Mouse (Mus musculus): Measurements from ENCODE around the gene Gm20604. TPM values are rescaled to one million over a fixed set of nuclear protein-coding genes. Genes with fewer than 3 reads are reported as not detected.

The Gm20604 gene
- total and polyA plus RNA-seq, 3 experiments = 2.9 to 4.2 (median 3.8) TPM

- Histone ChIP-seq H3K27ac (no peak overlapping the region), H3K4me3 (no peak overlapping the region), H3K79me2 (replicated peaks; ENCODE audit: control insufficient read depth, insufficient read depth, low read length) (no peaks in the 10 kb centered on the region; the same call in 1 of the 2 replicates), H3K9ac (ENCODE audit: low read depth, low read length) (no peak overlapping the region), H3K27me3 (ENCODE audit: control insufficient read depth, insufficient read depth, low read length) (no peaks in the 10 kb centered on the region), H3K36me3 (ENCODE audit: control insufficient read depth, insufficient read depth, low read length) (peaks cover 11% of the 10 kb centered on the region), H3K4me1 (ENCODE audit: control insufficient read depth, insufficient read depth, low read length) (peaks cover 4% of the 10 kb centered on the region)
- TF ChIP-seq POLR2A (IDR thresholded peaks at IDR 0.05; ENCODE audit: insufficient read depth, low read depth, low read length) (no peak), EP300 (IDR thresholded peaks at IDR 0.05; ENCODE audit: insufficient read depth, low read depth, low read length) (no peak), CTCF (IDR thresholded peaks at IDR 0.05) (no peak)
- intact Hi-C loops (cut with DNase I) = loop anchor here (5.0 kb wide), 2 partner anchors 35 to 135 kb away; partner anchors contain the start of gene Btbd7
- no peak for DNase-seq
- 71% methylated on average over 7 of the region's 7 CpGs for WGBS
Measured at GRCm38 (mm10) chr12:102742056-102742455, 16.4 kb downstream of the Gm20604 start.

- Histone ChIP-seq H3K9ac (ENCODE audit: low read depth, low read length) (no peak overlapping the region), H3K4me1 (ENCODE audit: control insufficient read depth, insufficient read depth, low read length) (peaks cover 4% of the 10 kb centered on the region), H3K4me3 (no peak overlapping the region), H3K36me3 (ENCODE audit: control insufficient read depth, insufficient read depth, low read length) (peaks cover 9% of the 10 kb centered on the region), H3K79me2 (replicated peaks; ENCODE audit: control insufficient read depth, insufficient read depth, low read length) (no peaks in the 10 kb centered on the region; the same call in 1 of the 2 replicates), H3K27me3 (ENCODE audit: control insufficient read depth, insufficient read depth, low read length) (no peaks in the 10 kb centered on the region), H3K27ac (no peak overlapping the region)
- TF ChIP-seq CTCF (IDR thresholded peaks at IDR 0.05) (peak; percentile 73), POLR2A (IDR thresholded peaks at IDR 0.05; ENCODE audit: insufficient read depth, low read depth, low read length) (no peak)
- intact Hi-C loops (cut with DNase I) = loop anchor here (1.0 to 5.0 kb wide), 3 partner anchors 33 to 325 kb away; partner anchors contain the start of gene Btbd7
- 63% methylated on average over 3 of the region's 3 CpGs for WGBS
- DNase-seq = no peak
Measured at GRCm38 (mm10) chr12:102740285-102740684, 18.2 kb downstream of the Gm20604 start.

GRCm38 (mm10) chr12:102739096-102739495 is 19.4 kb downstream of the Gm20604 start:
- Histone ChIP-seq H3K4me3 (no peak overlapping the region), H3K27ac (no peak overlapping the region), H3K79me2 (replicated peaks; ENCODE audit: control insufficient read depth, insufficient read depth, low read length) (no peaks in the 10 kb centered on the region), H3K4me1 (ENCODE audit: control insufficient read depth, insufficient read depth, low read length) (peaks cover 2% of the 10 kb centered on the region; the same call in 1 of the 2 replicates), H3K36me3 (ENCODE audit: control insufficient read depth, insufficient read depth, low read length) (peaks cover under 1% of the 10 kb centered on the region; the same call in 1 of the 2 replicates), H3K9ac (ENCODE audit: low read depth, low read length) (no peak overlapping the region), H3K27me3 (ENCODE audit: control insufficient read depth, insufficient read depth, low read length) (no peaks in the 10 kb centered on the region)
- WGBS = 49% methylated on average over 5 of the region's 5 CpGs
- DNase-seq = peak in 1 of 2 experiments; percentile 17
- TF ChIP-seq EP300 (IDR thresholded peaks at IDR 0.05; ENCODE audit: insufficient read depth, low read depth, low read length) = no peak
- TF ChIP-seq CTCF (IDR thresholded peaks at IDR 0.05) = no peak
- no peak for TF ChIP-seq POLR2A (IDR thresholded peaks at IDR 0.05; ENCODE audit: insufficient read depth, low read depth, low read length)
- intact Hi-C loops (cut with DNase I) = no loop called here

GRCm38 (mm10) chr12:102733381-102733780 is 25.1 kb downstream of the Gm20604 start:
- H3K36me3 ChIP-seq (ENCODE audit: control insufficient read depth, insufficient read depth, low read length) = no peaks in the 10 kb centered on the region
- H3K4me1 ChIP-seq (ENCODE audit: control insufficient read depth, insufficient read depth, low read length) = no peaks in the 10 kb centered on the region
- H3K27me3 ChIP-seq (ENCODE audit: control insufficient read depth, insufficient read depth, low read length) = no peaks in the 10 kb centered on the region
- H3K9ac ChIP-seq (ENCODE audit: low read depth, low read length) = no peak overlapping the region
- no peaks in the 10 kb centered on the region for H3K79me2 ChIP-seq (replicated peaks; ENCODE audit: control insufficient read depth, insufficient read depth, low read length)
- DNase-seq = peak; percentile 49 to 68
- TF ChIP-seq CTCF (IDR thresholded peaks at IDR 0.05) = peak; percentile 69
- no peak for TF ChIP-seq EP300 (IDR thresholded peaks at IDR 0.05; ENCODE audit: insufficient read depth, low read depth, low read length)
- intact Hi-C loops (cut with DNase I) = no loop called here
- H3K4me3 ChIP-seq = no peak overlapping the region
- no peak overlapping the region for H3K27ac ChIP-seq
- WGBS = 4% methylated on average over 5 of the region's 5 CpGs

GRCm38 (mm10) chr12:102730798-102731619 is 27.5 kb downstream of the Gm20604 start:
- Histone ChIP-seq H3K9ac (ENCODE audit: low read depth, low read length) (no peak overlapping the region), H3K79me2 (replicated peaks; ENCODE audit: control insufficient read depth, insufficient read depth, low read length) (no peaks in the 10 kb centered on the region), H3K27ac (no peak overlapping the region), H3K27me3 (ENCODE audit: control insufficient read depth, insufficient read depth, low read length) (no peaks in the 10 kb centered on the region), H3K4me1 (ENCODE audit: control insufficient read depth, insufficient read depth, low read length) (no peaks in the 10 kb centered on the region), H3K4me3 (no peak overlapping the region), H3K36me3 (ENCODE audit: control insufficient read depth, insufficient read depth, low read length) (no peaks in the 10 kb centered on the region)
- DNase-seq = no peak
- WGBS = 41% methylated on average over 16 of the region's 16 CpGs
- TF ChIP-seq EP300 (IDR thresholded peaks at IDR 0.05; ENCODE audit: insufficient read depth, low read depth, low read length) = no peak
- TF ChIP-seq CTCF (IDR thresholded peaks at IDR 0.05) = no peak
- TF ChIP-seq POLR2A (IDR thresholded peaks at IDR 0.05; ENCODE audit: insufficient read depth, low read depth, low read length) = no peak
- intact Hi-C loops (cut with DNase I) = no loop called here
